Mouse (Mus musculus): Measurements from ENCODE around the gene Tmem40. TPM values are rescaled to one million over a fixed set of nuclear protein-coding genes. Genes with fewer than 3 reads are reported as not detected.
A peak's percentile ranks its signal among the peaks of the same experiment; 100 is the strongest.

The Tmem40 gene
- polyA plus RNA-seq (2015; fragmentation: Nextera tagmentation; extraction: Ambion mirVana): 2.6 and 3.1 TPM in 2 replicates

DNA sequence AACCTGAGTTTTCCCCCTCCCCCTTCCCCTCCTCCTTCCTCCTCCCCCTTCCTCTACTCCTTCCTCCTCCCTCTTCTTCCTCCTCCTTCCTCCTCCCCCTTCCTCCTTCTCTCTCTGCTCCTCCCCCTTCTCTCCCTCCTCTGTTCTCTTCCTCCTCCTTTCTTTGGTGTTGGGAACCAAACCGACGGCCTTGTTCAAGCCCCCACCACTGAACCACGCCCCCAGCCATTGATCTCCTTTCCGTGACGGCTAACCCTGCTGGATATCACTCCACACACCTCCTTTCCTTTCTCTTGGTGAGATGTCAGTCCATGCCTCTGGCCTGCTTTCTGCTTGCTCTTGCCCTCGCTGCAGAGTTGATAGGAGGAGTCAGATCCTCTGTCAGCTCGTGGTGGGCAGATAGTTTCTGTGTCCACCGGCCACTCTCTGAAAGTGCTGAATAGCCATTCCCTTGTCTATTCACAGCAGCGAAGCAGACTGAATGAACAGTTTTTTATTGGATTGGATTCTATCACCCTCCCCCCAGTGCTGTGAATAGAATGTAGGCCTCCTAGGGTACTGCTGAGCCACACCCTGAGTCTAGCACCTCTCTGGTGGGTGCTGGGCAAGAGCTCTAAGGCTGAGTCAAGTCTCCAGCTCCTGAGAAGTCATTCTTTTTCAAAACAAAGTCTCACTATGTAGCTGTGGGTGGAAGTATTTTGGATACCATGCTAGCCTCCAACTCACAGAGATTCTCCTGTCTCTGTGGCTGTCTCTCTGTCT lies at the start of gene Tmem40:
TSS of gene Tmem40 (minus strand) at position 416 of the 762 bp plus-strand sequence.
- no peak within 1 kb of the TSS for H3K9ac ChIP-seq
- no peaks in the 10 kb centered on the region for H3K36me3 ChIP-seq
- WGBS: 2% methylated on average over 9 of the region's 9 CpGs
- H3K9me3 ChIP-seq: no peaks in the 10 kb centered on the region
- H3K27ac ChIP-seq: peak within 1 kb of the TSS; percentile 77
- no peaks in the 10 kb centered on the region for H3K27me3 ChIP-seq
- ATAC-seq (ENCODE audit: borderline replicate concordance, extremely low read depth, low FRiP score, low TSS enrichment): peak; percentile 23; the same call in 1 of the 2 replicates
- no peak within 1 kb of the TSS for H3K4me3 ChIP-seq
- H3K4me1 ChIP-seq: peaks cover 44% of the 10 kb centered on the region
- peak within 1 kb of the TSS; percentile 25 for H3K4me2 ChIP-seq

- no peak overlapping the region for H3K4me2 ChIP-seq
- H3K27me3 ChIP-seq: no peaks in the 10 kb centered on the region
- WGBS: 64% methylated on average over 8 of the region's 8 CpGs
- no peak overlapping the region for H3K27ac ChIP-seq
- H3K36me3 ChIP-seq: peaks cover 8% of the 10 kb centered on the region
- no peak overlapping the region for H3K4me3 ChIP-seq
- H3K9ac ChIP-seq: no peak overlapping the region
- no peak for ATAC-seq (ENCODE audit: borderline replicate concordance, extremely low read depth, low FRiP score, low TSS enrichment)
- H3K4me1 ChIP-seq: peaks cover 8% of the 10 kb centered on the region
- no peaks in the 10 kb centered on the region for H3K9me3 ChIP-seq
Measured at GRCm38 (mm10) chr6:115811606-115812005, 49.4 kb upstream of the Tmem40 start.

DNA sequence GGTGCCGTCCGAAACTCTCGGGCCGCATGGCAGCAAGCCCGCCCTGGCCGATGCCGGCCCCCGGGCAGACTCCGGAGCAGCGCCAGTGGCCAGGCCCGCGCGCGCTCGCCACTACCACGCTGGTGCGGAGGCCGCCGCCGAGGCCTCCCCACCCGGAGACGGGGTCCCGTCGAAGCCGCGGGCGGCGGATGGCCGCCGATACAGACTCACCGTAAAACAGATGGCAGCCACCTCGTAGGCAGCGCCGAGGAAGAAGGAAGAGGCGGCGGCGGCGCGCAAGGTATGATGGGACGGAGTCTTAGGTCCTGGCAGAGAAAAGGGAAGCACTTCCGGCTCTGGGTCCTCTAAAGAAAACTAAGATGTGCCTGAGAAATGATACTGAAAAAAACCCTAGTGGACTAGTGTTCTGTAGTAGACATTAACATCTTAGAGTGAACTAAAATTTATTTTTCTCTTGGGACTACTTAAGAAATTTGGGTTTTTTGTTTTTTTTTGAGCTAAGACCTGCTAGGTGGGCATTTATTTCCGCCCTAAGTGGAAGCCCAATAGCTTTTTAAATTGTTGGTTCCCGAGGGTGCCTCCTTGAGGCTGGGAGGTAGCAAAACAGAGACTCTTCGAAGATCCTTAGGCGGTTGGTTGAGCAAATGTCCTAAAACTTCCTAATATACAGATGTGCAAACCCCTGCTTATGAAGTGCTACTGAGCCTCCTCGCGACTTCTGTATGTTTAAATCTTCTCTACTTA lies 46.5 kb upstream of the Tmem40 start, which contains the start of gene Rpl32:
TSS of gene Rpl32 (minus strand) at position 260 of the 744 bp plus-strand sequence.
- under 1% methylated on average over 47 of the region's 47 CpGs for WGBS
- H3K36me3 ChIP-seq: peaks cover 37% of the 10 kb centered on the region
- ATAC-seq (ENCODE audit: borderline replicate concordance, extremely low read depth, low FRiP score, low TSS enrichment): peak; percentile 85

GRCm38 (mm10) chr6:115808196-115808487 lies 45.9 kb upstream of the Tmem40 start:
- Histone ChIP-seq H3K4me2 (peak overlapping the region; percentile 84), H3K27me3 (no peaks in the 10 kb centered on the region), H3K9ac (peak overlapping the region; percentile 95), H3K4me3 (peak overlapping the region; percentile 83), H3K27ac (peak overlapping the region; percentile 89), H3K9me3 (no peaks in the 10 kb centered on the region), H3K36me3 (peaks cover 39% of the 10 kb centered on the region), H3K4me1 (peaks cover 21% of the 10 kb centered on the region)
- WGBS: under 1% methylated on average over 22 of the region's 22 CpGs
- no peak for ATAC-seq (ENCODE audit: borderline replicate concordance, extremely low read depth, low FRiP score, low TSS enrichment)

More for the DNA sequence above, 46.5 kb upstream of the Tmem40 start, which contains the start of gene Rpl32:
- Histone ChIP-seq H3K4me2 (peak within 1 kb of the TSS; percentile 84), H3K4me1 (peaks cover 20% of the 10 kb centered on the region), H3K9ac (peak within 1 kb of the TSS; percentile 95), H3K4me3 (peak within 1 kb of the TSS; percentile 83), H3K9me3 (no peaks in the 10 kb centered on the region), H3K27ac (peak within 1 kb of the TSS; percentile 89), H3K27me3 (no peaks in the 10 kb centered on the region)

- H3K9me3 ChIP-seq: no peaks in the 10 kb centered on the region
- H3K4me3 ChIP-seq: peak overlapping the region; percentile 83
- no peak for ATAC-seq (ENCODE audit: borderline replicate concordance, extremely low read depth, low FRiP score, low TSS enrichment)
- H3K9ac ChIP-seq: peak overlapping the region; percentile 95
- H3K4me2 ChIP-seq: peak overlapping the region; percentile 84
- WGBS: 3% methylated on average over 15 of the region's 15 CpGs
- peak overlapping the region; percentile 89 for H3K27ac ChIP-seq
- peaks cover 21% of the 10 kb centered on the region for H3K4me1 ChIP-seq
- H3K36me3 ChIP-seq: peaks cover 40% of the 10 kb centered on the region
- no peaks in the 10 kb centered on the region for H3K27me3 ChIP-seq
Measured at GRCm38 (mm10) chr6:115807464-115808195, 45.4 kb upstream of the Tmem40 start.

GRCm38 (mm10) chr6:115804432-115805192 lies 42.4 kb upstream of the Tmem40 start:
- H3K9me3 ChIP-seq: no peaks in the 10 kb centered on the region
- no peak overlapping the region for H3K27ac ChIP-seq
- H3K36me3 ChIP-seq: peaks cover 65% of the 10 kb centered on the region
- H3K4me2 ChIP-seq: no peak overlapping the region
- no peaks in the 10 kb centered on the region for H3K27me3 ChIP-seq
- 58% methylated on average over 10 of the region's 10 CpGs for WGBS
- no peak for ATAC-seq (ENCODE audit: borderline replicate concordance, extremely low read depth, low FRiP score, low TSS enrichment)
- H3K9ac ChIP-seq: 0 out of 2 replicates have a peak overlapping the region, but pooled peaks have one; percentile 4
- peaks cover 21% of the 10 kb centered on the region for H3K4me1 ChIP-seq
- no peak overlapping the region for H3K4me3 ChIP-seq

- 37% methylated on average over 16 of the region's 16 CpGs for WGBS
- Histone ChIP-seq H3K9me3 (no peaks in the 10 kb centered on the region), H3K27ac (0 out of 2 replicates have a peak overlapping the region, but pooled peaks have one; percentile 13), H3K4me1 (peaks cover 21% of the 10 kb centered on the region), H3K27me3 (no peaks in the 10 kb centered on the region), H3K9ac (0 out of 2 replicates have a peak overlapping the region, but pooled peaks have one; percentile 4), H3K4me2 (no peak overlapping the region), H3K4me3 (no peak overlapping the region), H3K36me3 (peaks cover 73% of the 10 kb centered on the region)
- ATAC-seq (ENCODE audit: borderline replicate concordance, extremely low read depth, low FRiP score, low TSS enrichment): peak; percentile 32; the same call in 1 of the 2 replicates
Measured at GRCm38 (mm10) chr6:115803541-115804382, 41.6 kb upstream of the Tmem40 start.

DNA sequence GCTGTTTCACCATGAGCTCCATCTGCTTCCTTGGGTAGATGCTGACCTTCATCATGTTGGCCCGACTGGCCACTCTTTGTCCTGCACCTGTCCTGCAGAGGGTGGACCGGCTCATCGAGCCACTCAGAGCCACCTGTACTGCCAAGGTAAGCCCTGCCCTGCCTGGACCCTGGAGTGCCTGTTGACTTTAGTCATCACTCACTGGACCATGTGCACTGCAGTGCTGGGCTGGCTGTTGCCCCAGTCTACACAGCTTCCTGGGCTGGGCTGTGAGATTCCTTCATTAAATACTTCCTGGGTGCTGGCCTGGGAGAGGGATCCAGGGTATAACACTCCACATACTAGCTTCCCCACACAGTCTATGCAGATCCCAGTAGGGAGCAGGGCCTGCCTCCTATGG lies 39.6 kb upstream of the Tmem40 start:
- 75% methylated on average over 3 of the region's 3 CpGs for WGBS
- Histone ChIP-seq H3K36me3 (peaks cover 85% of the 10 kb centered on the region), H3K4me2 (no peak overlapping the region), H3K4me3 (no peak overlapping the region), H3K9me3 (no peaks in the 10 kb centered on the region), H3K27ac (no peak overlapping the region), H3K27me3 (no peaks in the 10 kb centered on the region), H3K9ac (no peak overlapping the region), H3K4me1 (peaks cover 15% of the 10 kb centered on the region)
- no peak for ATAC-seq (ENCODE audit: borderline replicate concordance, extremely low read depth, low FRiP score, low TSS enrichment)

DNA sequence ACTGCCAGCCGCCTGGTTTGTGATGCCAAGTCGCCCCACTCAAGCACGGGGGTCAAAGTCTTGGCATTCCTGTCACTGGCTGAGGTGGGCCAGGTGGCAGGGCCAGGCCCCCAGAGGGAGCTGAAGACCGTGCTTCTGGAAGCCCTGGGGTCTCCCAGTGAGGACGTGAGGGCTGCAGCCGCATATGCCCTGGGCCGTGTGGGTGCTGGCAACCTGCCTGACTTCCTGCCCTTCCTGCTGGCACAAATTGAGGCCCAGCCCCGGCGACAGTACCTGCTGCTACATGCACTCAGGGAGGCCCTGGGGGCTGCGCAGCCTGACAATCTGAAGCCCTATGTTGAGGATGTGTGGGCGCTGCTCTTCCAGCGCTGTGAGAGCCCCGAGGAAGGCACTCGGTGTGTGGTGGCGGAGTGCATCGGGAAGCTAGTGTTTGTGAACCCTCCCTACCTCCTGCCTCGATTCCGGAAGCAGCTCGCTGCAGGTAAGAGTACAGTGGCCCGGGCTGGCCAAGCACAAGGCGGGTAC lies 30.5 kb upstream of the Tmem40 start:
- Histone ChIP-seq H3K4me1 (peaks cover 7% of the 10 kb centered on the region), H3K36me3 (peaks cover 88% of the 10 kb centered on the region), H3K27me3 (no peaks in the 10 kb centered on the region), H3K9me3 (no peaks in the 10 kb centered on the region), H3K4me3 (no peak overlapping the region), H3K27ac (no peak overlapping the region), H3K4me2 (no peak overlapping the region), H3K9ac (no peak overlapping the region)
- ATAC-seq (ENCODE audit: borderline replicate concordance, extremely low read depth, low FRiP score, low TSS enrichment): no peak
- WGBS: 84% methylated on average over 21 of the region's 21 CpGs
